ENCODE assay signal across 14 mouse cellular contexts in the genomic region with DNA sequence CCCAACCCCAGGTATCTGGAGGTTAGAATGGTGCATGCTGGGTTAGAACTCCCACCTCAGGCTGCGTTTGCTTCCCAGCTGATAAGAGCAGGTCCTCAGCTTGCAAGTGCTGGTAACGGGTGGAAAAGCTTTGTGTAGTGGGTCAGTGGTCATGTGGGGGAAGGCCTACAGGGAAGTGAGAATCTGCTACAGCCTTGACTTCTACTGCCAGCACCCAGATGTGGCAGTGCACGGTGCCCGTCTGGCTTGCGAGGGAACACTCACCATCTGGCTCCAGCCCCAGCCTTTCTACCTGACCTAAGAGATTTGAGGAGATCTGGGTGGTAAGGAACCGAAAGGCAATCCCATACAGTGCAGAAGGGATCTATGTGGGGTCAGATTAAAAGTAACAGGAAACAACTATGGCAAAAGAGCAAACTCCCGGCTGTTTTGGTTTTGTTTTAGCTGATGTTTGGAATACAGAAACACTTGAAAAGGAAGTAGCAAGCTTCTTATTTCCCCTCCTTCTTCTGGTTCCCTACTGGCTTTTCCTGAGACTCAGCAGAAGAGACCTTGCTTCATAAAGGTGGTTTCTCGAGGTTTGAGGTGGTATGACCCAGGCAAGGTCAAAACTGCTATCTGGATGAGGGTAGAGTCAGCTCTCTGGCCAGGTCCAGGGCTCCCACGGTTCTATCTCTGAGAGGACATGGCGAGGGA.
DNase-seq lines count a peak whose midpoint lies in the region; ATAC-seq and TF ChIP-seq lines count a peak whose summit lies in the region.
"Had no signal": no experiment of that assay in that cellular context is flagged by ENCODE, and none has a peak within 500 bp of the region (broad histone marks: within the 10 kb centered on the region; RNA-seq: fewer than 3 reads in every experiment).

No protein-coding gene starts in this region.

- ATAC-seq in heart, embryonic 11.5 days (replicated peaks; ENCODE audit: insufficient number of reproducible peaks, low FRiP score, low TSS enrichment) = no peak
- ATAC-seq in megakaryocyte-erythroid progenitor cell, adult 5-6 weeks (replicated peaks; ENCODE audit: low FRiP score, low TSS enrichment, poor library complexity, severe bottlenecking) = 0 out of 2 replicates have a peak, but pooled peaks have one; percentile 32
- no peak for ATAC-seq in forebrain, embryonic 15.5 days (replicated peaks)

- H3K4me1 ChIP-seq in heart, embryonic 11.5 days (ENCODE audit: control insufficient read depth, insufficient read depth, low read length) = peaks cover 14% of the 10 kb centered on the region
- peaks cover 11% of the 10 kb centered on the region; the same call in 1 of the 2 replicates for H3K4me1 ChIP-seq in liver, adult 2 months (ENCODE audit: control insufficient read depth, insufficient read depth, low read length)
- H3K4me1 ChIP-seq in brown adipose tissue, adult 24 weeks (ENCODE audit: control insufficient read depth, insufficient read depth, insufficient read length, low read length) = no peaks in the 10 kb centered on the region
- no peaks in the 10 kb centered on the region for H3K4me1 ChIP-seq in forebrain, embryonic 15.5 days

- no peak for TF ChIP-seq CTCF in liver, adult 2 months (IDR thresholded peaks at IDR 0.05; ENCODE audit: low read depth, low read length)

- no peak overlapping the region for H3K4me3 ChIP-seq in heart, embryonic 11.5 days (ENCODE audit: low read depth, low read length)
- no peak overlapping the region for H3K4me3 ChIP-seq in liver, adult 2 months (ENCODE audit: insufficient read depth, low read depth, low read length)
- peak overlapping the region; percentile 37; the same call in 1 of the 2 replicates for H3K4me3 ChIP-seq in brown adipose tissue, adult 24 weeks (ENCODE audit: insufficient read depth, low read depth, low read length)
- no peak overlapping the region for H3K4me3 ChIP-seq in forebrain, embryonic 15.5 days
- H3K4me3 ChIP-seq: erythroblast, embryonic 14.5 days; hindbrain, embryonic 13.5 days had no signal

- no peaks in the 10 kb centered on the region for H3K9me3 ChIP-seq in heart, embryonic 11.5 days (replicated peaks; ENCODE audit: control insufficient read depth, low read length)
- H3K9me3 ChIP-seq in forebrain, embryonic 15.5 days = no peaks in the 10 kb centered on the region
- H3K9me3 ChIP-seq: hindbrain, embryonic 13.5 days had no signal

- DNase-seq in heart, adult 18-20 months = peak; percentile 43 to 58
- peak; percentile 47 for DNase-seq in liver, adult 2 months (ENCODE audit: extremely low read depth, low read depth, low spot score)
- DNase-seq in liver = no peak
- no peak for DNase-seq in frontal cortex, postnatal 36 days (ENCODE audit: low spot score in 2 of 2)
- DNase-seq: gastrocnemius, postnatal 25 days; left cerebral cortex, postnatal 4 days; right cerebral cortex, adult 18-20 months; thymus, adult 2 months had no signal

- H3K4me2 ChIP-seq in heart, embryonic 11.5 days = no peak overlapping the region
- no peak overlapping the region for H3K4me2 ChIP-seq in forebrain, embryonic 15.5 days (replicated peaks)
- H3K4me2 ChIP-seq: hindbrain, embryonic 13.5 days had no signal

- no peaks in the 10 kb centered on the region for H3K36me3 ChIP-seq in heart, embryonic 11.5 days (ENCODE audit: control insufficient read depth, insufficient read depth, low read length)
- no peaks in the 10 kb centered on the region for H3K36me3 ChIP-seq in liver, adult 2 months (ENCODE audit: control insufficient read depth, insufficient read depth, low read length)
- H3K36me3 ChIP-seq in forebrain, embryonic 15.5 days = no peaks in the 10 kb centered on the region
- H3K36me3 ChIP-seq: hindbrain, embryonic 13.5 days had no signal

- no peaks in the 10 kb centered on the region; the same call in 1 of the 2 replicates for H3K79me2 ChIP-seq in liver, adult 2 months (ENCODE audit: control insufficient read depth, insufficient read depth, low read length)

- WGBS in heart, embryonic 11.5 days (ENCODE audit: insufficient replicate concordance) = 63% methylated on average over 10 of the region's 10 CpGs
- WGBS in liver, adult 2 months = 72% methylated on average over 10 of the region's 10 CpGs
- 89% methylated on average over 10 of the region's 10 CpGs for WGBS in forebrain, embryonic 15.5 days

- TF ChIP-seq POLR2A in liver, adult 2 months (IDR thresholded peaks at IDR 0.05; ENCODE audit: extremely low read depth, insufficient read depth, low read length) = no peak

- H3K27me3 ChIP-seq in heart, embryonic 11.5 days (ENCODE audit: control insufficient read depth, insufficient read depth, low read length) = no peaks in the 10 kb centered on the region
- no peaks in the 10 kb centered on the region for H3K27me3 ChIP-seq in liver, adult 2 months (ENCODE audit: control insufficient read depth, insufficient read depth, low read length)
- no peaks in the 10 kb centered on the region for H3K27me3 ChIP-seq in forebrain, embryonic 15.5 days
- H3K27me3 ChIP-seq: hindbrain, embryonic 13.5 days had no signal

- H3K27ac ChIP-seq in heart, embryonic 11.5 days (ENCODE audit: low read depth, low read length) = no peak overlapping the region
- H3K27ac ChIP-seq in liver, adult 2 months (replicated peaks; ENCODE audit: insufficient read depth, low read depth, low read length) = peak overlapping the region; percentile 70
- peak overlapping the region; percentile 86 for H3K27ac ChIP-seq in brown adipose tissue, adult 24 weeks (replicated peaks; ENCODE audit: low read depth, low read length)
- H3K27ac ChIP-seq in forebrain, embryonic 15.5 days (replicated peaks) = no peak overlapping the region
- H3K27ac ChIP-seq: hindbrain, embryonic 13.5 days had no signal

- no peak overlapping the region for H3K9ac ChIP-seq in heart, embryonic 11.5 days (ENCODE audit: low read depth, low read length)
- H3K9ac ChIP-seq in liver, adult 2 months (ENCODE audit: low read depth, low read length) = peak overlapping the region; percentile 6; the same call in 1 of the 2 replicates
- no peak overlapping the region for H3K9ac ChIP-seq in forebrain, embryonic 15.5 days (replicated peaks)
- H3K9ac ChIP-seq: hindbrain, embryonic 13.5 days had no signal

Comparison
In these comparisons a context has a peak if more than half of its experiments do, and no peak if none do; other contexts are left out.
1. DNase-seq: peak in heart, adult 18-20 months (2 of 2) and liver, adult 2 months (single experiment); none in liver (single experiment) and frontal cortex, postnatal 36 days (0 of 2).
2. H3K27ac ChIP-seq: peak in liver, adult 2 months (single experiment) and brown adipose tissue, adult 24 weeks (single experiment); none in heart, embryonic 11.5 days (single experiment) and forebrain, embryonic 15.5 days (single experiment).